Mouse (Mus musculus) forebrain, embryonic 11.5 days (tissue): ENCODE data around the gene Dapk1. TPM values are rescaled to one million over a fixed set of nuclear protein-coding genes. Genes with fewer than 3 reads are reported as not detected.
"Not testable (repeated sequence)": the region's sequence is repeated elsewhere in the genome, so short reads cannot be mapped to it uniquely, and the experiment has no call there.

Experiments
- ATAC-seq: fragments of 200-750 bp; cut with Nextera tagmentation; replicated peaks from 2 replicates; pipeline ENCODE4 v1.8.0; 2017; ENCODE audit warnings: moderate TSS enrichment; ENCODE audit not compliant: low FRiP score
- DNase-seq: peaks from one replicate; pipeline ENCODE4 v3.0.0-alpha.2; 2017; ENCODE audit warnings: low spot score
- H3K27ac ChIP-seq: fragments of 300-500 bp; sonication (generic); 2 replicates; pipeline ENCODE4 v1.5.1; 2014; ENCODE audit warnings: low read depth, low read length
- H3K27me3 ChIP-seq: fragments of 300-500 bp; sonication (generic); 2 replicates; pipeline ENCODE4 v1.6.1; 2014; ENCODE audit warnings: mild to moderate bottlenecking, low read length, mixed read lengths; ENCODE audit not compliant: control insufficient read depth, insufficient read depth
- H3K36me3 ChIP-seq: fragments of 300-500 bp; sonication (generic); 2 replicates; pipeline ENCODE4 v1.6.1; 2014; ENCODE audit warnings: mild to moderate bottlenecking, low read length, moderate library complexity, mixed read lengths; ENCODE audit not compliant: control insufficient read depth, insufficient read depth
- H3K4me1 ChIP-seq: fragments of 300-500 bp; sonication (generic); replicated peaks from 2 replicates; pipeline ENCODE4 v1.6.1; 2014; ENCODE audit warnings: low read length, mixed read lengths; ENCODE audit not compliant: control insufficient read depth, insufficient read depth
- H3K4me2 ChIP-seq: fragments of 300-500 bp; sonication (generic); 2 replicates; pipeline ENCODE4 v1.6.1; 2014; ENCODE audit warnings: low read depth, mild to moderate bottlenecking, low read length, moderate library complexity, mixed read lengths; ENCODE audit not compliant: severe bottlenecking
- H3K4me3 ChIP-seq: fragments of 300-500 bp; sonication (generic); 2 replicates; pipeline ENCODE4 v1.5.1; 2014; ENCODE audit warnings: low read depth, low read length
- H3K9ac ChIP-seq: fragments of 300-500 bp; sonication (generic); 2 replicates; pipeline ENCODE4 v1.6.1; 2014; ENCODE audit warnings: low read length
- H3K9me3 ChIP-seq: fragments of 300-500 bp; sonication (generic); 2 replicates; pipeline ENCODE4 v1.6.1; 2016; ENCODE audit warnings: low read length, mixed read lengths; ENCODE audit not compliant: control insufficient read depth
- WGBS: fragments of 180-500 bp; shearing (Covaris S2); extraction: QIAGEN DNeasy Blood & Tissue Kit; methylation state at CpG from one replicate; pipeline ENCODE4 v1.1.7; 2014; 5-methylcytosine and 5-hydroxymethylcytosine counted together
- polyA plus RNA-seq: library from polyadenylated mRNA; unstranded; fragments of >200 nt; fragmentation: Nextera tagmentation; extraction: Ambion mirVana; gene quantifications from 2 replicates; pipeline ENCODE4 v1.2.1, GENCODE M21; 2014

The Dapk1 gene
- polyA plus RNA-seq, 1 experiment from 2014 or later = 25.3 TPM

- Histone ChIP-seq H3K9me3 (no peaks in the 10 kb centered on the region), H3K4me1 (peaks cover 4% of the 10 kb centered on the region; the same call in 1 of the 2 replicates), H3K36me3 (no peaks in the 10 kb centered on the region; the same call in 1 of the 2 replicates), H3K4me3 (no peak overlapping the region), H3K27ac (no peak overlapping the region), H3K27me3 (no peaks in the 10 kb centered on the region), H3K9ac (no peak overlapping the region), H3K4me2 (no peak overlapping the region)
- WGBS = 72% methylated on average over 4 of the region's 4 CpGs
- no peak for DNase-seq
- no peak for ATAC-seq
Measured at GRCm38 (mm10) chr13:60609234-60609633, 7.5 kb downstream of the Dapk1 start.

GRCm38 (mm10) chr13:60610558-60610957, 8.8 kb downstream of the Dapk1 start:
- Histone ChIP-seq H3K9me3 (no peaks in the 10 kb centered on the region), H3K4me1 (peaks cover 10% of the 10 kb centered on the region; the same call in 1 of the 2 replicates), H3K36me3 (no peaks in the 10 kb centered on the region), H3K27me3 (no peaks in the 10 kb centered on the region), H3K4me3 (no peak overlapping the region), H3K27ac (no peak overlapping the region), H3K9ac (no peak overlapping the region), H3K4me2 (no peak overlapping the region)
- 60% methylated on average over 6 of the region's 6 CpGs for WGBS
- no peak for ATAC-seq
- no peak for DNase-seq

- H3K4me2 ChIP-seq, H3K27ac ChIP-seq, DNase-seq, H3K4me3 ChIP-seq, H3K9ac ChIP-seq, H3K27me3 ChIP-seq, H3K36me3 ChIP-seq, ATAC-seq, H3K9me3 ChIP-seq: not testable (repeated sequence)
- WGBS = 80% methylated on average over 6 of the region's 6 CpGs
- peaks cover 11% of the 10 kb centered on the region; the same call in 1 of the 2 replicates for H3K4me1 ChIP-seq
Measured at GRCm38 (mm10) chr13:60610971-60611370, 9.2 kb downstream of the Dapk1 start.

GRCm38 (mm10) chr13:60612160-60612559, 10.4 kb downstream of the Dapk1 start:
- WGBS = 71% methylated on average over 3 of the region's 3 CpGs
- ATAC-seq (no peak), DNase-seq (no peak)
- Histone ChIP-seq H3K4me1 (peaks cover 11% of the 10 kb centered on the region; the same call in 1 of the 2 replicates), H3K27me3 (no peaks in the 10 kb centered on the region), H3K27ac (no peak overlapping the region), H3K9ac (no peak overlapping the region), H3K4me2 (no peak overlapping the region), H3K9me3 (no peaks in the 10 kb centered on the region), H3K36me3 (no peaks in the 10 kb centered on the region), H3K4me3 (no peak overlapping the region)

GRCm38 (mm10) chr13:60614154-60614553, 12.4 kb downstream of the Dapk1 start:
- H3K36me3 ChIP-seq = no peaks in the 10 kb centered on the region
- H3K4me3 ChIP-seq = no peak overlapping the region
- peaks cover 11% of the 10 kb centered on the region; the same call in 1 of the 2 replicates for H3K4me1 ChIP-seq
- H3K27me3 ChIP-seq = no peaks in the 10 kb centered on the region
- no peak overlapping the region for H3K9ac ChIP-seq
- H3K4me2 ChIP-seq = no peak overlapping the region
- WGBS = 92% methylated on average over 8 of the region's 8 CpGs
- H3K27ac ChIP-seq = no peak overlapping the region
- no peaks in the 10 kb centered on the region for H3K9me3 ChIP-seq
- no peak for DNase-seq
- no peak for ATAC-seq

- no peaks in the 10 kb centered on the region for H3K9me3 ChIP-seq
- 64% methylated on average over 15 of the region's 15 CpGs for WGBS
- peaks cover 11% of the 10 kb centered on the region; the same call in 1 of the 2 replicates for H3K4me1 ChIP-seq
- no peak overlapping the region for H3K4me2 ChIP-seq
- no peaks in the 10 kb centered on the region for H3K36me3 ChIP-seq
- DNase-seq (no peak), ATAC-seq (no peak)
- no peak overlapping the region for H3K27ac ChIP-seq
- H3K4me3 ChIP-seq = no peak overlapping the region
- no peak overlapping the region for H3K9ac ChIP-seq
- no peaks in the 10 kb centered on the region for H3K27me3 ChIP-seq
Measured at GRCm38 (mm10) chr13:60615057-60615650, 13.4 kb downstream of the Dapk1 start.

GRCm38 (mm10) chr13:60616036-60616435, 14.3 kb downstream of the Dapk1 start:
- DNase-seq (no peak), ATAC-seq (no peak)
- H3K4me3 ChIP-seq = no peak overlapping the region
- H3K9me3 ChIP-seq = no peaks in the 10 kb centered on the region
- no peak overlapping the region for H3K27ac ChIP-seq
- no peaks in the 10 kb centered on the region for H3K36me3 ChIP-seq
- H3K9ac ChIP-seq = no peak overlapping the region
- 0 out of 2 replicates have a peak, but pooled peaks cover 7% of the 10 kb centered on the region for H3K4me1 ChIP-seq
- H3K4me2 ChIP-seq = no peak overlapping the region
- WGBS = 40% methylated on average over 6 of the region's 6 CpGs
- no peaks in the 10 kb centered on the region for H3K27me3 ChIP-seq

GRCm38 (mm10) chr13:60618287-60618686, 16.5 kb downstream of the Dapk1 start:
- H3K4me1 ChIP-seq = peaks cover 9% of the 10 kb centered on the region; the same call in 1 of the 2 replicates
- H3K27ac ChIP-seq = no peak overlapping the region
- ATAC-seq (0 out of 2 replicates have a peak, but pooled peaks have one; percentile 12), DNase-seq (no peak)
- no peaks in the 10 kb centered on the region for H3K9me3 ChIP-seq
- no peaks in the 10 kb centered on the region; the same call in 1 of the 2 replicates for H3K36me3 ChIP-seq
- no peak overlapping the region for H3K4me3 ChIP-seq
- no peak overlapping the region for H3K4me2 ChIP-seq
- H3K27me3 ChIP-seq = no peaks in the 10 kb centered on the region
- WGBS = 76% methylated on average over 9 of the region's 9 CpGs
- H3K9ac ChIP-seq = no peak overlapping the region

- H3K4me1 ChIP-seq = peaks cover 9% of the 10 kb centered on the region; the same call in 1 of the 2 replicates
Measured at GRCm38 (mm10) chr13:60619723-60620122, 18.0 kb downstream of the Dapk1 start.

More at GRCm38 (mm10) chr13:60619723-60620122, 18.0 kb downstream of the Dapk1 start:
- H3K9me3 ChIP-seq = no peaks in the 10 kb centered on the region
- no peaks in the 10 kb centered on the region; the same call in 1 of the 2 replicates for H3K36me3 ChIP-seq
- DNase-seq (no peak), ATAC-seq (no peak)
- H3K9ac ChIP-seq = no peak overlapping the region
- H3K4me2 ChIP-seq = no peak overlapping the region
- WGBS = 60% methylated on average over 6 of the region's 6 CpGs
- no peak overlapping the region for H3K4me3 ChIP-seq
- H3K27me3 ChIP-seq = no peaks in the 10 kb centered on the region
- no peak overlapping the region for H3K27ac ChIP-seq
